ENCODE assay signal across 21 mouse cellular contexts in the genomic region with DNA sequence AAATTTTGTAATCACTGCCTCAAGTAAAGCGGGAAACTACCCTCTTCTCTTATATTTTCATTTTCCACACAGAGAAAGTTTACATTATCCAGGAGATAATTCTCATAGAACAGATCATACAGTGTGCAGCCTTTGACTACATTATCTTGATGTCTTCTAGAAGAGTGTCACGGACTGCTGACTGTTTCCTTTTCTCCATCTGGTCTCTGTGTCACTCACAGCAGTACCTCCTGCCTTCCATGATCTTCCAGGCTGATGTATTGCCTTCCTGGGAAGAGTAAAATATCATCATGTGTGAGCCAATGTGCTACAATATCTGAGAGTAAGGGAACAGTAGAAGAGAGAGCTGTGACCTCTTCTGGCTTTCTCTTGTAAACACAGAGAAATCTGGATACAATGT.
DNase-seq lines count a peak whose midpoint lies in the region; ATAC-seq and TF ChIP-seq lines count a peak whose summit lies in the region.
"Had no signal": no experiment of that assay in that cellular context is flagged by ENCODE, and none has a peak within 500 bp of the region (broad histone marks: within the 10 kb centered on the region; RNA-seq: fewer than 3 reads in every experiment).

No protein-coding gene starts in this region.

- WGBS in hindbrain, embryonic 16.5 days: 76% methylated on average over 2 of the region's 2 CpGs
- 83% methylated on average over 2 of the region's 2 CpGs for WGBS in hindbrain, embryonic 13.5 days

- no peak overlapping the region for H3K27ac ChIP-seq in hindbrain, embryonic 16.5 days (ENCODE audit: low read depth, low read length)
- H3K27ac ChIP-seq in hindbrain, embryonic 13.5 days: no peak overlapping the region
- H3K27ac ChIP-seq: embryonic facial prominence, embryonic 12.5 days; embryonic facial prominence, embryonic 15.5 days; gastrocnemius, adult 2 months; hindbrain, embryonic 14.5 days; intestine, embryonic 15.5 days had no signal

- H3K9ac ChIP-seq in hindbrain, embryonic 16.5 days (ENCODE audit: low read depth, low read length): no peak overlapping the region
- no peak overlapping the region for H3K9ac ChIP-seq in hindbrain, embryonic 13.5 days
- H3K9ac ChIP-seq: embryonic facial prominence, embryonic 12.5 days; embryonic facial prominence, embryonic 15.5 days; forebrain, postnatal 0 days; hindbrain, embryonic 14.5 days; intestine, embryonic 15.5 days had no signal

- DNase-seq in cerebellum, postnatal 14 days: peak; percentile 23 to 62
- DNase-seq in cerebellum, adult 8-10 months: no peak
- peak; percentile 62 for DNase-seq in brain, adult 2 months (ENCODE audit: low read depth, low spot score)
- DNase-seq in brain, embryonic 14.5 days (ENCODE audit: low read depth): peak; percentile 12
- DNase-seq: adrenal gland, adult 2 months; adrenal gland, postnatal 14 days; cerebellum, adult 11 months; forebrain, postnatal 0 days; gastrocnemius, adult 2 months; gastrocnemius, postnatal 14 days; heart, adult 11 months; kidney, adult 11 months had no signal

- no peaks in the 10 kb centered on the region for H3K36me3 ChIP-seq in hindbrain, embryonic 16.5 days (ENCODE audit: control insufficient read depth, insufficient read depth, low read length)
- no peaks in the 10 kb centered on the region for H3K36me3 ChIP-seq in hindbrain, embryonic 13.5 days
- H3K36me3 ChIP-seq: embryonic facial prominence, embryonic 12.5 days; embryonic facial prominence, embryonic 15.5 days; intestine, embryonic 15.5 days had no signal

- H3K4me1 ChIP-seq in hindbrain, embryonic 16.5 days (ENCODE audit: control insufficient read depth, insufficient read depth, low read depth, low read length): no peaks in the 10 kb centered on the region
- no peaks in the 10 kb centered on the region for H3K4me1 ChIP-seq in hindbrain, embryonic 13.5 days (replicated peaks)
- H3K4me1 ChIP-seq: embryonic facial prominence, embryonic 12.5 days; embryonic facial prominence, embryonic 15.5 days; intestine, embryonic 15.5 days had no signal

- H3K4me2 ChIP-seq in hindbrain, embryonic 16.5 days (ENCODE audit: low read length): no peak overlapping the region
- no peak overlapping the region for H3K4me2 ChIP-seq in hindbrain, embryonic 13.5 days
- H3K4me2 ChIP-seq: embryonic facial prominence, embryonic 12.5 days; embryonic facial prominence, embryonic 15.5 days; heart, embryonic 11.5 days; hindbrain, embryonic 14.5 days; intestine, embryonic 15.5 days had no signal

- peak; percentile 58; the same call in 1 of the 2 replicates for ATAC-seq in hindbrain, embryonic 16.5 days
- ATAC-seq in hindbrain, embryonic 13.5 days (ENCODE audit: low FRiP score): no peak
- ATAC-seq: CD4-positive, CD25-positive, alpha-beta regulatory T cell, adult 4 months; forebrain, embryonic 14.5 days; forebrain, postnatal 0 days; intestine, embryonic 15.5 days had no signal

- H3K4me3 ChIP-seq in hindbrain, embryonic 16.5 days (ENCODE audit: low read length): no peak overlapping the region
- no peak overlapping the region for H3K4me3 ChIP-seq in hindbrain, embryonic 13.5 days
- H3K4me3 ChIP-seq: embryonic facial prominence, embryonic 12.5 days; embryonic facial prominence, embryonic 15.5 days; gastrocnemius, adult 2 months; intestine, embryonic 15.5 days had no signal

- TF ChIP-seq POLR2A in brain, embryonic 14.5 days (IDR thresholded peaks at IDR 0.05; ENCODE audit: borderline replicate concordance, extremely low read depth, insufficient read depth, insufficient read length, poor library complexity, severe bottlenecking): no peak

- H3K27me3 ChIP-seq in hindbrain, embryonic 16.5 days (replicated peaks; ENCODE audit: control insufficient read depth, insufficient read depth, low read length): no peaks in the 10 kb centered on the region
- H3K27me3 ChIP-seq in hindbrain, embryonic 13.5 days: no peaks in the 10 kb centered on the region
- H3K27me3 ChIP-seq: embryonic facial prominence, embryonic 12.5 days; embryonic facial prominence, embryonic 15.5 days; intestine, embryonic 15.5 days had no signal

- TF ChIP-seq CTCF in brain, embryonic 14.5 days (IDR thresholded peaks at IDR 0.05; ENCODE audit: borderline replicate concordance, extremely low read depth, insufficient read depth, insufficient read length): no peak

- H3K9me3 ChIP-seq in hindbrain, embryonic 16.5 days (ENCODE audit: control insufficient read depth, low read length): no peaks in the 10 kb centered on the region
- no peaks in the 10 kb centered on the region for H3K9me3 ChIP-seq in hindbrain, embryonic 13.5 days
- H3K9me3 ChIP-seq: embryonic facial prominence, embryonic 12.5 days; embryonic facial prominence, embryonic 15.5 days; intestine, embryonic 15.5 days had no signal
